Mouse (Mus musculus) neutrophil, adult 5-6 weeks (primary cell): ENCODE measurements around the gene Zfp36l1. TPM values are rescaled to one million over a fixed set of nuclear protein-coding genes. Genes with fewer than 3 reads are reported as not detected.

ENCODE experiments used
- ATAC-seq: fragments of 151-379, 151-347 bp; 2 replicates; pipeline ENCODE4 v1.8.0; 2017; ENCODE audit warnings: mild to moderate bottlenecking, moderate TSS enrichment; ENCODE audit not compliant: insufficient number of reproducible peaks, poor library complexity, low FRiP score, severe bottlenecking; ENCODE audit errors: extremely low read depth
- total RNA-seq: library from RNA; stranded (forward); fragments of 200-1000 nt; gene quantifications from 2 replicates; pipeline ENCODE4 v1.2.3, GENCODE M21; 2017

Zfp36l1 gene
- total RNA-seq, 1 experiment from 2014 or later, result 166 TPM

DNA sequence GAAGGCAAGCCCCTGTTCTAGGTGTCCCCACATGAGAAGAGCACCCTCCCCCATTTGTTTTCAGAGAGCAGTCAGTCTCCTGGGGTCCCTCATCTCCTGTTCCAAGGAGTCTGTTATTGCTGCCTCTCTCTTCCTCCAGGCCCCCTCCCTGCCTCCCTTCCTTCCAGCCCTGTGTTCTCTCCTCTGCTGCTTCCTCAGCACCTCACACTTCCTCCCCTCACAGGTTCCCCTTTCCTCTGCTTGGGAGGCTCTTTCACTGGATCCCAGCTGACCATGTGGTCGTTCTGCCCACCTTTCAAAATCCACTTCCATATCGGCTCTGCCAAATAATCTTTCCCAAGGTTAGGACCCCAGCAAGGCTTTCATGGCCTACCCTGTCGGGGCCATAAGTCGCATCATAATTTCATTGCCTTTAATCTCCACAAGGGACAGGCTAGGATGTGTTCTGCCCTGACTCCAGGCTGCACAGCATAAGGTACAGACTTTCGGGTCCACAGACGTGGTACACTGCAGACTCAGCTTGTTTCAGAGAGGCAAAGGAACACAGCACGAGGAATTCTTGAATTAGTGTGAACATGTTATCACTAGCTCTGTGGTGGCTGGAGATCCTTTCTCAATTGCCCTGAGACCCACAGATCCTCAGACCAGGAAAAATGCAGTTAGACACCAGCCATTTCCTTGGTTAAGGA lies 29.5 kb downstream of the Zfp36l1 start:
- ATAC-seq, result no peak

DNA sequence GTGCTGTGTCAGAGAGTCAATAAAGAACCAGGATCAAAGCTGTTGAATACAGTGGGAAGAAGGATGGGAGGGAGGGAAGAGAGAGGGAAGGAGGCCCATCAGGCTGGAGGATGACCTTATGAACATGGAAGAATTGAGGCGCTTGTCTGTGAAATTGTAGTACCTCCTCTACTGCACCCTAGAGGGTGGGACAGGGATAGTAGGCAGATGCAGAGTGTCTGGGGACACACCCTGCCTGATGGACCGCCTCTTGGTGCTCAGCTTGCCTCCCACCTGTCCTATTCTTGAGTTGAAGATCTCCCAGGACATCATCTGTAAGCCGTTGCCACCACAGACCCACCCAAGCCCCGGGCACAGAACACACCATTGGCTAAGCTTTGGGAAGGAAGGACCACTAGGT lies 30.1 kb downstream of the Zfp36l1 start:
- ATAC-seq, result peak; percentile 58; the same call in 1 of the 2 replicates

DNA sequence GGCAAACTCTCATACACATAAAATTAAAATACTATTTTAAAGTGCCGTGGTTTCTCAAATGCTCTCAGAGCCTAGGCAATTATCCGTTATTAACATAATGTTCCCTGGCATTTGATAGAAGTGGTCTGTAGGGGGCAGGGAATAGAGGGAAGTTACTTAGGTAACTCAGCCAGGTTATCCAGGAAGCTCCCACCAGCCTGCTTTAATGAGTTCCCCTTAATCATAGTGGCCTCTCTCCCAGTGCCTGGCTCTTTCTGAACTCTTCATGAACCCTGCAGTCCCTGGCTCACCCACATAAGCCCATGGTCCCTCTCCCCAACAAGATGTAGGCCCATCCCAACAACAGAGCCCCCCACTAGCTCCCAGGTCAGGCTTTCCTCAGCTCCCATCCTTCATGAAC lies 31.4 kb downstream of the Zfp36l1 start:
- no peak for ATAC-seq

DNA sequence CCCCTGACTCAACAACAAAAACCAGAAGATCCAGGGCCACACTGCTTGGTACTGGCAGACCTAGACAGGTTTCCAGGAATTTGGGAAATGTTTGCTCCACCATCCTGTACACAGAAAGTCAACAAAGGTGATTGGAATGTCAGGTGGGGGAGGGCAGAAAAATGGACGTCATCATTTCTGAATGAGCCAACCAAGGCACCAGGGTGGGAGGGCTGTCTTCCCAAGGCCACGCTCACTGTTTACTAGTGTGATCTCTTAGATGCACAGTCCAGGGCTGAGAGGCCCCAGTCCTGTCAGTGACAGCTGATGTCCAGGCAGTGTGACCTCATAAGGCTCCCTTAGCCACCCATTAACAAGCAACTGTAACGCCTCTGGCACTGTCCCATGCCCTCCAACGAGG lies 32.9 kb downstream of the Zfp36l1 start:
- no peak for ATAC-seq

DNA sequence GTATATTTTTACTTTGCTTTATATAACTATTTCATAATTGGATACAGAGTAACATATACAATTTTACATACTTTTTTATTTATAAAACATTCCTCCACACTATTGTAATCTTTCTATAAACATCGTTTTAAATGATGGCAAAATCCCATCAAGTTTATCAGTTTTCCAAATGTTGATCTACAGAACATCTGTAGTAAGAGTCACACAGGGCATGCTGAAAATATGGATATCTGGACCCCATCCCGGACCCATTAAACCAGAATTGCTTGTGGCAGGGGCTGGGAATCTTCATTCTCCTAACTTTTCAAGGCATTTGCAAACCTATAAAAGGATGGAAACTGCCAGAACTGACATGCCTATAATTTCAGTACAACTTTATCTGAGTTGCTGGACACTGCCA lies 38.5 kb downstream of the Zfp36l1 start:
- ATAC-seq, result no peak

DNA sequence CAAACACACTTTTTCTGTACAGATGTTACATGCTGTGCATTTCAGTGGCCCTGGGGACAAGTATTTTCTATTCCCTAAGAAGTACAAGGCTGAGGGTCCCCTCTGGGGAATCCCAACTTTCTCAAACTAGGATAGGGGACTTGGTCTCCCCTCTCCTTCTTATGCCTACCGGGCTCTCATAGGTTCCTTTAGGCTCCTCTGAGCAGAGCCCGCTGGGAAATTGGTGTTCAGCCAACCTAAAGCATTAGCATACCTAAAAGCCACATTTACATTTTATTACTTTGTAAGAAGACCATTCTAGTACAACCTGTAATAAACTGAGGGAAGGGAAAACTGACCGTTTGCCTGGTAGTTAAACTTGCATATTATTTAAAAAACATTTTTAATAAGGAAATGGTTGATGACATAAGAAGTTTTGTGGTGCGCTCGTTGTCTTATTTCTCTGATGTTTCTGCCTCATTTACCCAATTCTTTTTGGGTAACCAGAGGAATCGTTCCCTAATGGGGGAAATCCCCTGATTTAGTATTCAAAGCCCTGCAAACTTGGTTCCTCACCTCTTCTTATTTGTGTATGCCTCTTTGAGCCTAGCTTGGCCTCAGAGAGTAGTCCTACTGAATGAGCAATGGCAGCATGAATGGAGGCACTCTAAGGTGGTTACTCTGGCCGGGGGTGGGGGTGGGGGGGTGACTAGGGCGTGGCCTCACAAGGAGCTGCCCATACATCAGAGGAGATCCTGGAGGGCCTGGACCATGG lies 42.1 kb downstream of the Zfp36l1 start:
- ATAC-seq, result peak; percentile 61

DNA sequence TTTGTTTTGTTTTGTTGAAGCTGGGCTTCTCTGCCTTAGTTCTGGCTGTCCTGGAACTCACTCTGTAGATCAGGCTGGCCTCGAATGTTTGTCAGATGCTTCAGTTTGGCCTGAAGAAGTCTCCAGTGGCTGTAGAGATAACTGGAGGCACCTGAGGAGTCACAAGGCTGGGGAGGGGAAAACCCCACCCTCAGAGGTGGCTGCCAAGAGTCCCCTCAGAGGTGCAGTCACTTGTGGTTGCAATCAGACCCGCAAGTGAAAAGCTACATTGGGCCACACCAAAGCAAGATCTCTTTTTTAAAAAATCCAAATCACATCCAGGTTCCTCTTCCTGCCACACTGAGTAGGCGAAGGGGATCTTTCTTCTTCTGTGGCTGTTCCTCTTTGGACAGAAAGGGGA lies 43.8 kb downstream of the Zfp36l1 start:
- ATAC-seq, result peak; percentile 15; the same call in 1 of the 2 replicates

DNA sequence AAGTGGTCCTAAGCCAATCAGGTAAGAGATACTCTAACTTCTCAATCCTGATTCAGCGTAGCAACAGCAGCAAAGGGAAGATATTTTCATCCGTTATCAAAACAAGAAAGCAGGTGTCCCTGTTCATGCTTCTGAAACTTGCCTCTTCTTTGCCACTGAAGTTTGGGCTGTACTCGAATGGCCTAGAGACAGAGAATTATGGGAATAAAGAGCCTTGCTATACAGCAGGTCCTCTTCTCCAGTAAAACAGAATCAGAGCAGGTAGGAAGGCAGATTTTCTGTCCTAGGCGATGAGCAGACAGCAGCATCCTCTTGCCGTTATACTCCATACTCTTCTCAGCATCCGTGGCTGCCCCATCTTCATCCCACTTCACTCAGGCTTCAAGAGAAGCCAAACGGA lies 44.8 kb downstream of the Zfp36l1 start:
- no peak for ATAC-seq

DNA sequence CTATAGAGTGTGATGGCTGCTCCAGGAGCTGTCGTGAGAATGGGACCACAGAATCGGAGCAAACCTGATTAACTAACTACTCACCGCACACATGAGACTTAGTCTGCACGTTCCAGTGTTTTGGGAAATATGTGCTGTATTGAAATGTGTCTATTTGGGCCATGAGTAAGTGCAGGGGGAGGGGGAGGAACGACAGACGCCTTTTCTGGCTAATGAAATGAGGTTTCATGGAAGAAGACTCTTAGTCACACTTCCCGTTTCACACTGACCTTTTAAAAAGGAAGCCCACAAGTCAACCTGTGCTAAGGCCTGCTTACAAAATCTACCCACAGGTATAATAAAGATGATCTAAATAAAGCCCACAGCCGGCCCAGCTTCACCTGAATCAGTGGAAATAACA lies 47.8 kb downstream of the Zfp36l1 start:
- ATAC-seq, result peak; percentile 46

DNA sequence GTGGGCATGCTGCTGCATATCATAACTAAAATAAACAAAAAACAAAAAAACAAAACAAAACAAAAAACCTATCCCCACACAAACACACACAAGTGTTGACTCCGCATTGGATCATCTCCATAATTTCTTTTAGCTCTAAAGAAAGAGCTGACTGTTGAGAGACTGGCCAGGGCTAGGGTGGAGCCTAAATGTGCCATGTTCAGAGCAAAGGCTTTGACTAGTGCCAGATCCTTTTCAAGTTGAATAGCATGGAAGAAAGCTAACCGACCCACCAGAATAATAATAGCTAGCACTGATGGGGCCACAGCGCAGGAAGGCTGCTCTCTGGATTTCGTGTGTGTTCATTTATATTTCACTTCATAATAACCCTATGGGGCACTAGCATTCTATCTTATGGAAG lies 48.5 kb downstream of the Zfp36l1 start:
- no peak for ATAC-seq

DNA sequence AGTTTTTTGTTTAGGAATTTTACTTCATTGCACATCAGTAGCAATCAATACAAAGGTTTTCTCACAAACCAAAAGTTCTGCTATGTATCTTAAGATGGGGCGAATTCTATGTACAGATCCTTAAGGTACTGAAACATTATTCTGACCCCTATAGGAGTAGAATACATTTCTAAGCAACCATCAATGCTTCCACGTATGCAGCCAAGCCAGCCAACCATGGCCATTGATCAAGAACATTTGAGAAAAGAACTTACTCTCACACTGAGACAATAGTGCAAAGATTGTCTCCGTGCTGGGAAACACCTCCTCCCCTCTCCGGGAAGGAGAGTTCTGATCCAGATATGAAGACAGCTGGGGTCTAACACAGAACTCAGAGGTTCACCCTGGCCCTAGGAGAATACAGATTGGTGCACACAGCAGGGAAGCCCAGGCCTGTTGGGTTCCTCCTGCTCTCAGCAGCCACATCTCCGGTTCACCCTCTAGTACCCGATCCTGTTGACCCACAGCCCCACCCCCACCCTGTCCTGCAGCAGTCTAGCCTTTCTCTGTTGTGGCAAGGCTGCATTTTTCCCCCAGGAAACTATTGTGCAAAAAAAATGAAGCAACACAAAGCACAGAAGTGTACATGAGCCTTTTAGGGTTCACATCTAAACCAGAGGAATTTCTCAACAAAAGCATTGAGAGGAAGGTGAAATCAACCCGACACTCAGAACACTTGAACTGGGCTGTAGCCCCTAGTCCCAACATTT lies 49.2 kb downstream of the Zfp36l1 start:
- ATAC-seq, result no peak

DNA sequence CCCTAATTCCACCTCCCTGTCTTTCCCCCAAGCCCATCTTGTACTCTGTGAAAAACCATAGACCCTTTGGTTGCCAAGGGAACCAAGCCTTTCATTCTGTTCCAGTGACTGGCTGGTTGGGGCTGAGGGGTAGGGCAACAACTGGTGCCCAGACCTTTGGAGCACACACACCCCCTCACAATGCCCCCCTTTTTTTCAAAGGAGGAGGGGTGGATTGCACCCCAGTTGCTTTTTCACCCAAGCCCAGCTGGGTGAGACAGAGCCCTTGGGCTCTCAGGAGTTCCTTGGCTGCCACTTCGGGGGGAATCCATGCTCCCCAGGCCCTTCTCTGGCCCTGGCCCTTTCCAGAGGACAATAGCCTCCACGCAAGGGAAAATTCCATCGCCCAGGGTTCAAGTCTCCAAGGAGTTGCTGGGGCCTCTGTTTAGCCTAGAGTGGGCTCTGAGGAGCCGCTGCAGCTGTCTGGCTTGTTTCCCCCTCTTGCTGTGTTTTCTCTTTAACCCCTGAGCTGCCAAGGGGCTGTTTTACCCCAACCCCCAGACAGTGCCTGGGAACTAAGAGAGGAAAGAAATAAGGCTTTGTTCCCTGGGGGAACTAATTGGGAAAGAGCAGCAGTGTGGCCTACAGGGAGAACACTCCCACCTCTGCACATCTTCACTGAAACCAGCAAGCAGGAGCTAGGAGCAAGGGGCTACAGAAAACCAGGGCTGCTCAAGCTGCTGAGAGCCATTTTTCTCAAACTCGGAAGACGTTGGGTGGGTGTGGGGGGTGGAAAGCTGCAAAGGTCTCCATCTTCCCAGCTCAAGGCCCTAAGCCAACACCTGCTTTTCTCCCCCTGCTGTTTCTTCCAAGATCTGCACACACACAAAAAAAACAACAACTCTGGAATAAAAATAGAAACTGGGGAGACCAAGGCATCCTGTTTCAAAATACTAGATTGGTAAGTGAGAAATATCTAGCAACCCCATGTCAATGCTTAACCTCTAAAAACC lies 50.1 kb downstream of the Zfp36l1 start:
- no peak for ATAC-seq

DNA sequence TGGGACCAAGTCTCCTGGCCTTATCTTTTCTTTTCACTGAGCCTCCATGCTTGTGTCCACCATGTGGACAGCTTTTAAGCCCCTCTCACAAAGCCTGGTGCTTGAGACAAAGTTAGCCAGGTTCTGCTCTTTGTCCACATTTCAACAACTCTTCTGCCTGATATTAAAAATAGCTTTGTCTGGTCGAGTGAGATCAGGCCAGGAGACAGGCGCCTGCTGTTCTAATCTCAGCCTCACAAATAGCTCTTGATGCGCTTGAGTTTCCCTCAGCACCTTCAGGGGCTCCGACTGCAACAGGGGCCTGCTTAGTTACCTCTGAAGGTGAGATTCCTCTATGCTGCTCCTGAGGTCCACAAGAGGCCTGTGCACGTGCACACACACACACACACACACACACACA lies 51.0 kb downstream of the Zfp36l1 start:
- no peak for ATAC-seq

DNA sequence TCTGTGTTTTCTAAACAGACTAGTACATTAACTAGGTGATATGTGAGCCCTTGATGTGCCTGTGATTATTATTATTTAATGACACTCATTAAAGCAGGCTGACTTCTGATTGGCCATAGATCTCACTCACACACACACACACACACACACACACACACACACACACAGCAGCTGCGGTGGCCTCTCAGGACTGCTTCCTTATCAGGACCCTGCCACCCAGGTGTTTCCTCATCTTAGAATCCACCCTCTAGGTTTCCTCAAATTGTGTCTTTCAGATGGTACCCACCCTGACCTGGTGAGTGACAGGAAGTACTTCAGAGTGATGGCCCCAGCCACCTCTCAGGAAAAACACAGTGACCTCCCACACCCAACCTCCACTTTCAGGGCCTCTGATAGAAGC lies 52.0 kb downstream of the Zfp36l1 start:
- peak; percentile 75 for ATAC-seq

DNA sequence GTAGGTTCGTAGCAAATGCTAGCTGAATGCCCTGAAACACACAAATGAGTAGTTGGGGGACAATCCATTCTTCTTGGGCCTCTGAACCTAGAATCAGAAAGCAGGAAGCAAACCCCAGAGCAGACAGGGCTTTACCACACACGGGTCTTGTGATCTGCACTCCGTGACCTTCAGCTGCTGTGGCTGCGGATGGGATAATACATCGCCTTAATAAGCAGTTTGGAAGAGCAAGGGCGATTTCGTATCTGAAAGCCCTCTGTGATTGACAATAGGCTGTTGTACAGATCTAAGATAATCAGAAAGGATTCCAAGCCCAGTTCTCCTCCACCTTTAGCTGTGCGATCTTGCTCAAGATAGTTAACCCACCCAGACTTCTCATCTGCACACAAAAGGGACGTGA lies 52.5 kb downstream of the Zfp36l1 start:
- ATAC-seq, result no peak

DNA sequence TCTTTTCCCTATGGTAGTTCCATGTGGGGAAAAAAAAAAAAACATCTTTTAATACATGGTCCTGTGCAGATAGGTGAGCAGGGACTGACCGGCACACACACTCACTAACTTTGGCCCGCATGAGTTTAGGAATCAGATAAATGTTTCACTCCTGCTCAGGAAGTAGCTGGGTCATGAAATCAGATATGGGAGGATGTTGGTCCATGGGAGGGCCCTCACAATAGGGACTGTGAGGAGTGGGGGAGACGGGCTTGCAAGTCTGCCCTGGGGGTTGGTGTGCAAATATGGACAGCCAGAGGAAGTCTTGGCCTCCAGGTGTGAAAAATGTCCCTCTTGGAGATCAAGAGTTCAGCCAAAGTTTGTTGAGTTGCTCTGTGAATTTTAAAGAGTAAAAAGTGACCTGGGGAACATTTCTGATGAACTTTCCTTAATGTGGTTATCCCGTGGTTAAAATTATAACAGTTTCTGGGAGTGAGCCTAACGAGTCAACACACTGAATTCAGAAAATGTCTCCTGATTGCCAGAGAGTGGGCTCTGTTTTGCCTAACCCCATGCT lies 53.0 kb downstream of the Zfp36l1 start:
- ATAC-seq, result no peak
